Mouse (Mus musculus): ENCODE measurements around the gene Atp8b3. TPM values are rescaled to one million over a fixed set of nuclear protein-coding genes. Genes with fewer than 3 reads are reported as not detected.

Atp8b3 gene
- polyA plus RNA-seq, 1 experiment from 2014 or later = 1.5 TPM

DNA sequence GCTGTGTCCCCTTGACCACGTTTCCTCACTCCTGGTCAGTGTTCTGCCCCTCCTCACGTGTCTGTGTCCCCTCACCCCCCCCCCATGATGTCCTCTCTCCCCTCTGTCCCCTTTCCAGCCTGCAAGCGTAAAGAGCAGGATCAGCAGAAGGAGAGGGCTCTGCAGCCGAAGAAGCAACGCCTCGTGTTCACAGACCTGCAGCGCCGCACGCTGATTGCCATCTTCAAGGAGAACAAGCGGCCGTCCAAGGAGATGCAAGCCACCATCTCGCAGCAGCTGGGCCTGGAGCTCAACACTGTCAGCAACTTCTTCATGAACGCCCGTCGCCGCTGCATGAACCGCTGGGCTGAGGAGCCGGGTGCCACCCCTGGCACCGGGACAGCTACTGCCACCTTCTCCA is 25.2 kb downstream of the Atp8b3 start:
- H3K9me3 ChIP-seq (replicated peaks) = no peaks in the 10 kb centered on the region
- peak overlapping the region; percentile 43 for H3K4me2 ChIP-seq
- no peaks in the 10 kb centered on the region for H3K36me3 ChIP-seq
- no peak overlapping the region for H3K27ac ChIP-seq (replicated peaks)
- peaks cover 53% of the 10 kb centered on the region for H3K27me3 ChIP-seq (replicated peaks)
- WGBS = 7% methylated on average over 19 of the region's 19 CpGs
- no peak overlapping the region for H3K9ac ChIP-seq (replicated peaks)
- ATAC-seq (ENCODE audit: low FRiP score) = no peak
- H3K4me1 ChIP-seq = peaks cover 18% of the 10 kb centered on the region; the same call in 1 of the 2 replicates
- peak overlapping the region; percentile 14; the same call in 1 of the 2 replicates for H3K4me3 ChIP-seq (replicated peaks)

DNA sequence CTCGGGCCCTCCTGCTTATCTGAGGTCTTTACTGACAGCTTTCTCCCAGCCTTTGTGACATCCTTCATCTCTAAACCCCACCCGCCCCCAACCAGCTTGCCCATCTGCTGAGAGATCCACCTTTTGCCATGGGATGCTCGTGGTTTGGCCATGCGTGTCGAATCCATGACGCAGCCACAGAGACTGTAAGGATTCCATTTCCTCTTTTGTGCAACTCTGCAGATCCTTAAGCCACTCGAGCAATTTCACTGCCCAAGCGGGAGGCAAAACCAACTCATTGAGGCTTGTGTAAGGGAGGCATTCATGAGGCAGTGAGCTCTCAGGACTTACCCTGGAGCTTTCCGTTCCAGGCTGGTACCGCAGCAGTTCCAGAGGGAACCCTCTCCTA is 28.7 kb downstream of the Atp8b3 start:
- H3K9me3 ChIP-seq (replicated peaks) = no peaks in the 10 kb centered on the region
- WGBS = 53% methylated on average over 10 of the region's 10 CpGs
- H3K27ac ChIP-seq (replicated peaks) = no peak overlapping the region
- H3K4me1 ChIP-seq = peaks cover 18% of the 10 kb centered on the region; the same call in 1 of the 2 replicates
- H3K4me3 ChIP-seq (replicated peaks) = no peak overlapping the region
- ATAC-seq (ENCODE audit: low FRiP score) = no peak
- H3K4me2 ChIP-seq = no peak overlapping the region
- H3K9ac ChIP-seq (replicated peaks) = no peak overlapping the region
- H3K36me3 ChIP-seq = no peaks in the 10 kb centered on the region
- H3K27me3 ChIP-seq (replicated peaks) = peaks cover 74% of the 10 kb centered on the region

DNA sequence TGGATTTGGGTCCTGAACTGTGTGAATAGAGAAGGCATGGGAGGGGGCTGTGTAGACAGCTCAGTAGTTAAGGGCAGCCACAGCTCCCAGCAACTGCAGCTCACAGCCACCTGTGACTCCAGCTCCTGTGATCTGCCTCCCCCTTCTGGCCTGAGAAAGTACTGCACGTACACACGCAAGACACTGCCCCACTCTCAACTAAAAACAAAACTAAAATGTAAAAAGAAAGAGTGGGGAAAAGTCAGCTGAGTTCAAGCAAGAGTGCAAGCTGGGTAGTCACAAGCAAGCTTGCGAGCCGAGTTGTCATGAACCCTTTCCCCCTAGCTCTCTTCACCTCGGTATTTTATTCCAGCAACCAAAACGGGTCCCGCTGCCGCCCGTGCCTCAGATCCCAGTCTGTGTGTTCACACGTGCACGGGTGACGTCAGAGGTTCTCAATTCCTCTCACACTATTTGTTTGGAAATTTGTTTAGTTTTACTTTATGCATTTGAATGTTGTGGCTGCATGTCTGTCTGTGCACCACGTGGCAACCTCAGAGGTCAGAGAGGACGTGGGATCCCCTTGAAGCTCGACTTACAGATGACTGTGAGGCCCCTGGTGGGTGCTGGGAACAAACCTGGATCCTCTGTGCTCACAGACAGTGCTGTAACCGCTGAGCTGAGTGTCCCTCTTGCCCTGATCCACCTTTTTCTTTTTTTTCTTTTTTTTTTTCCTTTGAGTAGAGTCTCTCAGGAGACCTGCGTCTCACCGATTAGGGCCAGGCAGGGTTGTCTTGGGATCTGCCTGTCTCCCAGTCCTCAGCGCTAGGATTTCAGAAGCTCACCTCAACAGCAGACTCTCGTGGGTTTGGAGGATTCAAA is 29.3 kb downstream of the Atp8b3 start:
- no peak overlapping the region for H3K9ac ChIP-seq (replicated peaks)
- peak; percentile 58; the same call in 1 of the 2 replicates for ATAC-seq (ENCODE audit: low FRiP score)
- H3K4me1 ChIP-seq = peaks cover 18% of the 10 kb centered on the region; the same call in 1 of the 2 replicates
- H3K9me3 ChIP-seq (replicated peaks) = no peaks in the 10 kb centered on the region
- no peak overlapping the region for H3K27ac ChIP-seq (replicated peaks)
- H3K27me3 ChIP-seq (replicated peaks) = peaks cover 75% of the 10 kb centered on the region
- H3K4me2 ChIP-seq = peak overlapping the region; percentile 48
- 8% methylated on average over 20 of the region's 20 CpGs for WGBS
- no peaks in the 10 kb centered on the region for H3K36me3 ChIP-seq
- H3K4me3 ChIP-seq (replicated peaks) = peak overlapping the region; percentile 13; the same call in 1 of the 2 replicates

DNA sequence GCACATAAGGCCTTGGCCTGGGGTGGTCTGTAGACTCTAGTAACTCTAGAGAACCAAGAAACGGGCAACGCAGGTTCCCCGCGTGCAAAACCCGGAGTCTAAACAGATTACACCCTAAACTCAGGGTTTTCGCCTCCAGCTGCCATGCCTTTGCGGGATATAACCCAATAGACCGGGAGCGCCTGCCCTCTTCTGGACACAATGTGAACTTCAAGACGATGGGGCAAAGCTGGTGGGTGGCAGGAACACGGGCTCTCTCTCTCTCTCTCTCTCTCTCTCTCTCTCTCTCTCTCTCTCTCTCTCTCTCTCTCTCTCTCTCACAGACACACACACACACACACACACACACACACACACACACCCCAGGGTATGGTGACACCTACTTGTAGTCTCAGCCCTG is 32.7 kb downstream of the Atp8b3 start:
- ATAC-seq (ENCODE audit: low FRiP score) = no peak
- H3K36me3 ChIP-seq = no peaks in the 10 kb centered on the region
- H3K4me2 ChIP-seq = no peak overlapping the region
- peaks cover 73% of the 10 kb centered on the region for H3K27me3 ChIP-seq (replicated peaks)
- 0 out of 2 replicates have a peak, but pooled peaks cover 7% of the 10 kb centered on the region for H3K4me1 ChIP-seq
- H3K27ac ChIP-seq (replicated peaks) = no peak overlapping the region
- H3K9me3 ChIP-seq (replicated peaks) = no peaks in the 10 kb centered on the region
- no peak overlapping the region for H3K4me3 ChIP-seq (replicated peaks)
- under 1% methylated on average over 11 of the region's 11 CpGs for WGBS
- H3K9ac ChIP-seq (replicated peaks) = no peak overlapping the region; the same call in 1 of the 2 replicates

DNA sequence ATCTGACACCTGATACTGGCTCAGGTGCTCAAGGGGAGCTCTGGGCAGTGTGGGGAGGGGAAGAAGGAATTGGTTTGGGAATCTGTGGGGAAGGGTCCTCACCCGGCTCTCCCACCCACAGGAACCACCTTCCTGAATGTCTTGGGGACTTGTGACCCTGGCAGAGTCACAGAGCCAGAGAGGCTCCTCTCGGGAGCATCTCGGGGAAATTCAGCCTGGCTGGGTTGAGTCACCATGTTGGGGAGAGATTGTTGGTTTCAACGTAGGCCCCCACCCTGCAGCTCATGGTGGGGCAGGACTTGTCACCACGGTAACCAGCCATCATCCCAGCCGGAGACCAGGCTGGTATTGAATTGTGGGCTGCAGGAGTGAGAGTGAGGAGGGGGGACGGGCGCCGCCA is 34.2 kb downstream of the Atp8b3 start:
- under 1% methylated on average over 8 of the region's 9 CpGs for WGBS
- Histone ChIP-seq H3K9ac (replicated peaks) (no peak overlapping the region), H3K27ac (replicated peaks) (no peak overlapping the region), H3K27me3 (replicated peaks) (peaks cover 77% of the 10 kb centered on the region), H3K4me2 (no peak overlapping the region), H3K4me1 (0 out of 2 replicates have a peak, but pooled peaks cover 3% of the 10 kb centered on the region), H3K4me3 (replicated peaks) (no peak overlapping the region), H3K36me3 (no peaks in the 10 kb centered on the region), H3K9me3 (replicated peaks) (no peaks in the 10 kb centered on the region)
- ATAC-seq (ENCODE audit: low FRiP score) = no peak

DNA sequence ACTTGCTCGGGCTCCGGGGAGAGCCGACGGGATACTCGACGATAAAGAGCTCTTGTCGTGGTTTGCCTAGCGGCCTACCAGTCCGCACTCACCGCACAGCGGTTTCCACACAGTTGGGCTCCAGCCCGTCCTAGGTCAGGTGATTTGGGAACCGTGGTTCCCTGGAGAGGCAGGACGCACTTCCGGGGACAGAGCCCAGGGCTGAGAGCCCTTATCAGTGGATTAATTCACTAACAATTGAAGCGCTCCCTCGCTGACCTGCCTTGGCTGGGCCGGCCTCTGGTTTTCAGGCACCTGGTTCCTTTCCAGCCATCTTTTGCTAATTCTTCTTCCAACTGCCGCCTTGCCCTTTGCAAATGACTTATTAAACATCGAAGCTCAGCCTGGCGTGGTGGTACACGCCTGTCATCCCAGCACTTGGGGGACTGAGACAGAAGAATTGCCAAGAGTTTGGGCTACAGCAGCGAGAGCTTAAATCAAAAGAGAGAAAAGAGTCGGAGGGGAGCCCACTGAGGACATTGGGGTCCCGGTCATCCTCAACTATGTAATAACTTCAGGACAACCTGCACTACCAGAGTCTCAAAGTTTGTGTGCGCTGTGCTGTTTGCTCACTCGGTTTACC is 35.2 kb downstream of the Atp8b3 start:
- H3K4me3 ChIP-seq (replicated peaks) = no peak overlapping the region
- no peak overlapping the region for H3K4me2 ChIP-seq
- no peak overlapping the region for H3K9ac ChIP-seq (replicated peaks)
- no peaks in the 10 kb centered on the region for H3K36me3 ChIP-seq
- peaks cover 77% of the 10 kb centered on the region for H3K27me3 ChIP-seq (replicated peaks)
- no peak overlapping the region for H3K27ac ChIP-seq (replicated peaks)
- WGBS = 1% methylated on average over 27 of the region's 27 CpGs
- no peaks in the 10 kb centered on the region for H3K4me1 ChIP-seq
- ATAC-seq (ENCODE audit: low FRiP score) = no peak
- no peaks in the 10 kb centered on the region for H3K9me3 ChIP-seq (replicated peaks)

DNA sequence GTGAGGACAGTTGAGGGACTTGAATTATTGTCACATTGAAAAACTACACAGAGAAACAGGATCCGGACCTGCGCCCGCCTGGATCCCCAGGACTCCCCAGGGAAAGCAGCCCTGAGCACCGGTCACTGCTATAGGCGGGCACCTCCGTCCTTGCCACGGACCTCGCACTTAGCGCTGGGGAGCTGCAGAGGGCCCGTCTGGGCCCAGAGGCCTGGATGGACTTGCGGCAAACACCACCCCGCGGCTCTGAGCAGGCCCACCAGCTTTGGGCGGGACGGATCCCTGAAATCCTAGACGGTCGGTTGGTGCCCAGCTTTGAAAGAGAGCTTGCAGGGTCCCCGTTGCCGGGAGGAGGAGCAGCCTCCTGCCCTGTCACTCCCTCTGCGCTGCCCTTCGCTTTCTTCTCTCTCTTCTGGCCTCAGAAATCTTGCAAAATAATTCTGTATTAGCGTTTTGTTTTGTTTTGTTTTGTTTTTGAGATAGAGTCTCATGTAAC is 36.1 kb downstream of the Atp8b3 start:
- H3K27ac ChIP-seq (replicated peaks) = no peak overlapping the region
- H3K9ac ChIP-seq (replicated peaks) = no peak overlapping the region
- ATAC-seq (ENCODE audit: low FRiP score) = no peak
- 3% methylated on average over 22 of the region's 22 CpGs for WGBS
- peaks cover 82% of the 10 kb centered on the region for H3K27me3 ChIP-seq (replicated peaks)
- H3K9me3 ChIP-seq (replicated peaks) = no peaks in the 10 kb centered on the region
- H3K4me1 ChIP-seq = no peaks in the 10 kb centered on the region
- no peak overlapping the region for H3K4me3 ChIP-seq (replicated peaks)
- no peaks in the 10 kb centered on the region for H3K36me3 ChIP-seq
- no peak overlapping the region for H3K4me2 ChIP-seq

DNA sequence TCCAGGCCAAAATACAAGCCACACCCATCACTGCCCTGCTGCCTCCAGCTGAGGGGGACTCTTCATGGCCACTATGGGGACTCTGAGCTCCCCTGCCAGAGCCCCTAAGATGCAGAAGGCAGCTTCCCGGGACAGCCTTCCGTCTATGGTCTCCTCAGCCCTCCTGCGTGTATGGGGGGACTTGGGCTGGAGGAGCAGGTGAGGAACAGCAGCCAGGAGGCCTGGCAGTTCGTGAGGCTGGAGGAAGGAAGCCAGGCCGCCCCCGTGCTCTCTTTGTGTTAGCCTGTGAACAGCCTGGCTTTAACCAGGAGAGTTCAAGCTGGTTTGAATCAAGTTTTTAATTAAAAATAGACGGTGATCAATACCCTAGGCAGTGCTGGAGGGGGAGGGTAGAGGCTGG is 36.6 kb downstream of the Atp8b3 start:
- Histone ChIP-seq H3K27ac (replicated peaks) (no peak overlapping the region), H3K4me2 (no peak overlapping the region), H3K4me3 (replicated peaks) (no peak overlapping the region), H3K9me3 (replicated peaks) (no peaks in the 10 kb centered on the region), H3K36me3 (no peaks in the 10 kb centered on the region), H3K27me3 (replicated peaks) (peaks cover 84% of the 10 kb centered on the region), H3K9ac (replicated peaks) (no peak overlapping the region), H3K4me1 (no peaks in the 10 kb centered on the region)
- WGBS = 2% methylated on average over 7 of the region's 7 CpGs
- ATAC-seq (ENCODE audit: low FRiP score) = no peak

DNA sequence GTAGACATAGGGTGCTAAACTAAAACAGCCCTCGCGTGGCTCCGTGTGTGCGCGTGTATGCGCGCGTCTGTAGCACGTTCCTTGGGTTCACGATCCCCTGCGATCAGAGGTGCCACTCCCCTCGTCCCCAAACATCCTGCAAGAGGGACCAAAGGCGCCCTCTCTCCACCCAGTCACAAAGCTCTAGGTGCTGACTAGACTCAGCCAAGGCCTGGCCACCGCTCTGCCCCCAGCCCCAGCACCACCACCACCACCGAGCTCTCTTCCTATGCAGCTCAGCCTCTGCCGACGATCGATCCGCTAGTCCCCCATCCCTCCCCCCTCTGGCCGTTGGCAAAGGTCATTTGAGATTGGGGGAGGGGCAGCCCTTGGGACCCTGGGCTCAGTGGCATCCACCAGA is 42.5 kb downstream of the Atp8b3 start:
- peaks cover 97% of the 10 kb centered on the region for H3K27me3 ChIP-seq (replicated peaks)
- peak overlapping the region; percentile 65 for H3K4me2 ChIP-seq
- peaks cover 29% of the 10 kb centered on the region for H3K4me1 ChIP-seq
- WGBS = 0% methylated on average over 20 of the region's 20 CpGs
- H3K27ac ChIP-seq (replicated peaks) = no peak overlapping the region
- ATAC-seq (ENCODE audit: low FRiP score) = no peak
- peak overlapping the region; percentile 40 for H3K4me3 ChIP-seq (replicated peaks)
- no peak overlapping the region; the same call in 1 of the 2 replicates for H3K9ac ChIP-seq (replicated peaks)
- no peaks in the 10 kb centered on the region for H3K36me3 ChIP-seq
- H3K9me3 ChIP-seq (replicated peaks) = no peaks in the 10 kb centered on the region

DNA sequence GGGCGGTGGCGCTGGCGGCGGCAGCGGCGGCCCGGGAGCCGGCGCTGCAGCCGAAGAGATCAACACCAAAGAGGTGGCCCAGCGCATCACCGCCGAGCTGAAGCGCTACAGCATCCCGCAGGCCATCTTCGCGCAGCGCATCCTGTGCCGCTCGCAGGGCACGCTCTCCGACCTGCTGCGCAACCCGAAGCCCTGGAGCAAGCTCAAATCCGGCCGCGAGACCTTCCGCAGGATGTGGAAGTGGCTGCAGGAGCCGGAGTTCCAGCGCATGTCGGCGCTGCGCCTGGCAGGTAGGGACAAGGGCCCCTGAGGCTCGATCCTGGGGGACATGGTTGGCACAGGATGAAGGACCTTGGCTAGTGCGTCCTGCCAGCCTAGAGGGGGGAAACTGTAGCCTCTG is 43.0 kb downstream of the Atp8b3 start:
- H3K9ac ChIP-seq (replicated peaks) = no peak overlapping the region; the same call in 1 of the 2 replicates
- H3K4me1 ChIP-seq = peaks cover 33% of the 10 kb centered on the region
- H3K27me3 ChIP-seq (replicated peaks) = peaks cover 97% of the 10 kb centered on the region
- no peak for ATAC-seq (ENCODE audit: low FRiP score)
- H3K9me3 ChIP-seq (replicated peaks) = no peaks in the 10 kb centered on the region
- H3K27ac ChIP-seq (replicated peaks) = no peak overlapping the region
- H3K4me2 ChIP-seq = peak overlapping the region; percentile 65
- H3K36me3 ChIP-seq = no peaks in the 10 kb centered on the region
- WGBS = 1% methylated on average over 35 of the region's 35 CpGs
- peak overlapping the region; percentile 40 for H3K4me3 ChIP-seq (replicated peaks)

DNA sequence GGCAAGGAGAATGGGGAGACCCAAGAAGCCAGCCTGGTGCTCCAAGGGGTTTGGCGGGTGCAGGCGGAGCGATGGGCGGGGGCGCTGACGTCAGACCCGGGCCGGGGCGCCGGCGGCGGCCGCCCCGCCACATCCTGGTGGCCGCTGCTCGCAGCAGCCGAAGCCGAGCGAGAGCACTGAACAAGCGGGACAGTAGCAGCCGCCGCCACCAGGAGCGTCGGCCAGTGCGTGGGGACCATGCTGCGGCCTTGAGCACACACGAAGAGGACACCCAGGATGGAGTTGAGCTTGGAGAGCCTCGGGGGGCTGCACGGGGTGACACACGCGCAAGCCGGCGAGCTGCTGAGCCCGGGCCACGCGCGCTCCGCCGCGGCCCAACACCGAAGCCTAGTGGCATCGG is 44.2 kb downstream of the Atp8b3 start, which contains the start of gene Onecut3:
Gene Onecut3 (plus strand): TSS at position 104 of the 400 bp plus-strand sequence.
- H3K9ac ChIP-seq (replicated peaks) = peak within 1 kb of the TSS; percentile 33
- H3K4me1 ChIP-seq = peaks cover 39% of the 10 kb centered on the region
- H3K9me3 ChIP-seq (replicated peaks) = no peaks in the 10 kb centered on the region
- H3K4me3 ChIP-seq (replicated peaks) = peak within 1 kb of the TSS; percentile 40
- H3K4me2 ChIP-seq = peak within 1 kb of the TSS; percentile 65
- no peak within 1 kb of the TSS for H3K27ac ChIP-seq (replicated peaks)
- no peak for ATAC-seq (ENCODE audit: low FRiP score)
- WGBS = 3% methylated on average over 34 of the region's 42 CpGs
- H3K27me3 ChIP-seq (replicated peaks) = peaks cover 97% of the 10 kb centered on the region
- no peaks in the 10 kb centered on the region for H3K36me3 ChIP-seq
